Mouse (Mus musculus): Measurements from ENCODE around the gene Irx1. TPM values are rescaled to one million over a fixed set of nuclear protein-coding genes. Genes with fewer than 3 reads are reported as not detected.

Gene Irx1
- polyA plus RNA-seq, 1 experiment = not detected

DNA sequence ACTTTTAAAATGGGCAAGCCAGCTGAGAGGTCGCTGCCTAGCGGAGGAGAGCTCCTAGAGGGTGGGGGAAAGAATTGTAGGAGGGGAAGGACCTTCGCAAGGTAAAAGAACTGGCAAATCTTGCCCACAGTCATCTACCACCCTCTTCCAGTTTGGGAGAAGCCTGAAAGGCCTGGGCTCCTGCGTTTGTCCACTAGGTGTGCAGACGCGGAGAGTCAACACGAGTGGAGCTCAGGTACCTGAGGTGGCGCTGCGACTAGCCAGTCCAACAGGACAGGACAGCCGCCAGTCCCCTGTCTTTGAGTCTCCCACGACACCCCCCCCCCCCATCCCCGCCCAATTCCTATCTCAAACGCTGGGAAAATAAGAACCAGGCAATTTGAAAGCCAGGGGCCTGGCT, 843 bp upstream of the Irx1 start:
- TF ChIP-seq CTCF (IDR thresholded peaks at IDR 0.05; ENCODE audit: extremely low read depth, insufficient read length, insufficient replicate concordance, low read depth, low read length) = no peak
- TF ChIP-seq POLR2A (IDR thresholded peaks at IDR 0.05; ENCODE audit: low read depth, low read length) = no peak
- Histone ChIP-seq H3K4me1 (ENCODE audit: control insufficient read depth, insufficient read depth, insufficient read length, low read length) (peaks cover 2% of the 10 kb centered on the region; the same call in 1 of the 2 replicates), H3K36me3 (ENCODE audit: control insufficient read depth, insufficient read depth, low read length) (no peaks in the 10 kb centered on the region), H3K4me3 (ENCODE audit: low read depth, low read length) (no peak overlapping the region), H3K27me3 (ENCODE audit: control insufficient read depth, insufficient read depth, low read length) (peaks cover 53% of the 10 kb centered on the region), H3K27ac (ENCODE audit: insufficient read depth, low read depth, low read length) (no peak overlapping the region)
- 3% methylated on average over 13 of the region's 13 CpGs for WGBS

DNA sequence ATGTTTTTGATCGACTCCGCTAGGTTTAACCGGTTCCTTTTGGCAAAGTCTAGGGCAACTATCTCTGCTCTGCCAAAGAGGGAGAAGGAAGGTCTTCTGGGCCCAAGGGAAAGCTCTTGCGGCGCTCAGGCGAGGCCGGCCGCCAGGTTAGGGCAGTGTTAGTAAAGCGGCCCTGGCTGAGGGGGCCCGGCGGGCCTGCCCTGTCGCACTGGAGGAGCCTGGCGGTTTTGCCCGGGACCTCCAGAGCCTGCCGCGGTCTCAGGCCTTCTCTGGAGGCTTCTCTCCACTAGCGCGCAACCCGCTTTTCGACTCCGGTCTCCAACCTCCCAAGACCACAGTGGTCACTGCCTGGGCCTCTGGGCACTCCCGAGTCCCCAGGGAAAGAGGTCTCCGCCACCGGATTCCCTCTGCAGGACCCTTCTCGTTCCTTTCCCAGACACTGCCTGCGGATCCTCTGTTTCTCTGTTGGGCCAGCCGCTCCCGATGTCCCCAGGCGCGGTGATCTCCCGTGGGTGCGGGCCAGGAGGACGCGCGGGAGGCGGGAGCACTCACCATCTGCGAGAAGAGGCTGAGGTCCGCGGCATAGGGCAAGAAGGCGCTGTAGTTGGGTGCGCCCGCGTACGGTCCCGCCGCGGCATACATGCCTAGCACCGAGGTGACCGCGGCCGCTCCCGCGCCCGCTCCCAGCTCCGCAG, 715 bp downstream of the Irx1 start:
- Histone ChIP-seq H3K4me3 (ENCODE audit: low read depth, low read length) (no peak overlapping the region), H3K4me1 (ENCODE audit: control insufficient read depth, insufficient read depth, insufficient read length, low read length) (peaks cover 2% of the 10 kb centered on the region; the same call in 1 of the 2 replicates), H3K36me3 (ENCODE audit: control insufficient read depth, insufficient read depth, low read length) (no peaks in the 10 kb centered on the region), H3K27me3 (ENCODE audit: control insufficient read depth, insufficient read depth, low read length) (peaks cover 54% of the 10 kb centered on the region), H3K27ac (ENCODE audit: insufficient read depth, low read depth, low read length) (no peak overlapping the region)
- WGBS = 3% methylated on average over 55 of the region's 55 CpGs
- TF ChIP-seq CTCF (IDR thresholded peaks at IDR 0.05; ENCODE audit: extremely low read depth, insufficient read length, insufficient replicate concordance, low read depth, low read length) (no peak), POLR2A (IDR thresholded peaks at IDR 0.05; ENCODE audit: low read depth, low read length) (no peak)

DNA sequence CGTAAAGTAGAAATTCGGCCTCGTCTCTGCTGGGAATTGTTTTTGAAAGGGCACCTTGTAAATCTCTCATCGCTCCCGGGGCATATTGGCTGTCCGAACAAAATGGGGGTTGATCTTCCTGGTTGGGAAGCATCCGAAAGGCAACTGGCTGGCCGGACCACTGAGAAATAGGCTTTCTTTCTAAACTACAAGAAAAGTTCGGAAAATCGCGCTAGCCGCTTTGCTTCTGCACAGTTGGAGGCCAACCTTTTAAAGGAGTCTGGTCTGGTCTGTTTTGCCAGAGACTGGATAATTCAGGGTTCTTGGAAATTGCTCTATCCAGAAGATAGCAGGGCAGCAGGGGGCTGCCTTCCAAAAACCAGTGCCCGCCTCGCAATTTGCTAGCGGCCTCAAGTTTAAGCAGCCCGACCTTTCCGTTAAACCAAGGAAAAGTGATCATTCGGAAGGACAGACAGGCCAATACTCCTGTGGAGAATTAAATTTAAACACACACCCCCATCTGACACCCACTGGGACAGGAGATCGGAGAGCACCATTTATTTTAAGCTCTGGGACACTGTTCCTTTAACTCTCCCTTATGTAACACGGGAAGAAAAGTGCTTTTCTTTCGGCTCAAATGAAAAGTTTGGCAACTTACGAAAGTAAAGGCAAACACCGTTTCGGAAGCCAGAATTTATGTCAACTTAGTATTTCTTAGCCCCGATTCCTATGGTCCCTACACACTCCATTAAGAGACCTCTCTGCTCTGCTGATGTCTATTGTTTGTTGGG, 1.4 kb downstream of the Irx1 start:
- peaks cover 50% of the 10 kb centered on the region for H3K27me3 ChIP-seq (ENCODE audit: control insufficient read depth, insufficient read depth, low read length)
- H3K27ac ChIP-seq (ENCODE audit: insufficient read depth, low read depth, low read length) = no peak overlapping the region

DNA sequence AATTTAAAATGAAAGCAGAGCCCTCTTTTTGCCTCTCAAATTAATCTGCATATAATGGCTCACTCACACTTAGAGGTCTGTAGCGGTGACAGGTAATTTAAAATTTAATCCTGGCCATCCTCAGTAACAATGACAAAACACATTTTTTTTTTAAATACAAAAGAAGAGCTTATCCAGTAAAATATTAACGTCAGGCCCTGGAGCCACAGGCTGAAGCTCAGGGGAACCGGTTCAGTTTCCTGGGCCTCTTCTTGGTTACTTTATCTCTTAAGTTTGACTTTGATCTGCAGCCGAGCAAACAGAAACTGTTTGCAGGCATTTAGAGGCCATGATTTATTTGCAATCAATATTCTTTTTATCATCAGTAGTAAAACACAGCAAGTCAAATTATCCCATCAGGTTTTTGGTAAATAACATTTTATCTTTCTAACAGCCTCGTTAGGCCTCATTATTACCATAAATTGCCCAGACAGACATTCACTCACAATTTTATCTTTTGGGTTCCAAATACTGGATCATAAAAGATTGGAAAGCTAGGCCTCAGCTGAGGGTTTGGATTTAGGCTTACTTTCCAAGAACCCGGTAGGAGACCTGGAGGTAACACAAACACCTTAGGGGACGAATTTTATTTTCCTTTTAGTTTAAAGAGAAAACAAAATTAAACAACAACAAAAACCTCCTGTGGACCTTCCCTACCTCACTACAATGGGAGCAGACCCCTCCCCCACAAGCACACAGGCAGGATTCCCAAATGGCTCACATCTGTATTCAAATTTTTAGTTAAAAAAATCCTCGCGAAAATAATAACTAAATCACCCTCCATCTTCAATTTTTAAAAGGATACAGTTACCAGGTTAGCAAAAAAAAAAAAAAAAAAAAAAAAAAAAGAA, 2.4 kb downstream of the Irx1 start:
- Histone ChIP-seq H3K36me3 (ENCODE audit: control insufficient read depth, insufficient read depth, low read length) (no peaks in the 10 kb centered on the region), H3K27ac (ENCODE audit: insufficient read depth, low read depth, low read length) (no peak overlapping the region), H3K4me1 (ENCODE audit: control insufficient read depth, insufficient read depth, insufficient read length, low read length) (peaks cover 2% of the 10 kb centered on the region; the same call in 1 of the 2 replicates), H3K27me3 (ENCODE audit: control insufficient read depth, insufficient read depth, low read length) (peaks cover 55% of the 10 kb centered on the region), H3K4me3 (ENCODE audit: low read depth, low read length) (no peak overlapping the region)
- TF ChIP-seq CTCF (IDR thresholded peaks at IDR 0.05; ENCODE audit: extremely low read depth, insufficient read length, insufficient replicate concordance, low read depth, low read length) = no peak
- no peak for TF ChIP-seq POLR2A (IDR thresholded peaks at IDR 0.05; ENCODE audit: low read depth, low read length)
- WGBS = 10% methylated on average over 9 of the region's 9 CpGs

More for the DNA sequence above, 1.4 kb downstream of the Irx1 start:
- no peak overlapping the region for H3K4me3 ChIP-seq (ENCODE audit: low read depth, low read length)
- peaks cover 2% of the 10 kb centered on the region; the same call in 1 of the 2 replicates for H3K4me1 ChIP-seq (ENCODE audit: control insufficient read depth, insufficient read depth, insufficient read length, low read length)
- H3K36me3 ChIP-seq (ENCODE audit: control insufficient read depth, insufficient read depth, low read length) = no peaks in the 10 kb centered on the region
- TF ChIP-seq POLR2A (IDR thresholded peaks at IDR 0.05; ENCODE audit: low read depth, low read length) = no peak
- no peak for TF ChIP-seq CTCF (IDR thresholded peaks at IDR 0.05; ENCODE audit: extremely low read depth, insufficient read length, insufficient replicate concordance, low read depth, low read length)
- 6% methylated on average over 25 of the region's 25 CpGs for WGBS

DNA sequence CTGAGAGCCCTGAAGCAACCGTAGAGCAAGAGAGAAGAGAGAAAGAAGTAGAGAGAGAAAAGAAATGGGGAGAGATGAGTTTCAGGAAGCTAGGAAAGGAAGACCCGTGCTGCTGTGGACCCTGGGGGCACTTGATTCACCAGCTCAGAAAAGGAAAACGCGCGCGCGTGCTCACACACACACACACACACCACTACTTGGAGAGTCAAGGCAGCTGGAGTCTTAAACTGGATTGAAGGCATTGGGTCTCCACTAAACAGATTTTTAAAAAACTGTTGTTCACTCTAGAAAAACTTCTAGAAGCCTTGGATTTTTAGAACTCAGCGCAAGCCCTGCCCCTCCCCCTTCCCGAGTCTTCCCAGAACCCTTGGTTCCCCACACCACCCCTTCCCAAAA, 3.2 kb downstream of the Irx1 start:
- Histone ChIP-seq H3K27me3 (ENCODE audit: control insufficient read depth, insufficient read depth, low read length) (peaks cover 55% of the 10 kb centered on the region), H3K36me3 (ENCODE audit: control insufficient read depth, insufficient read depth, low read length) (no peaks in the 10 kb centered on the region), H3K4me3 (ENCODE audit: low read depth, low read length) (no peak overlapping the region), H3K4me1 (ENCODE audit: control insufficient read depth, insufficient read depth, insufficient read length, low read length) (peaks cover 2% of the 10 kb centered on the region; the same call in 1 of the 2 replicates), H3K27ac (ENCODE audit: insufficient read depth, low read depth, low read length) (no peak overlapping the region)
- WGBS = 12% methylated on average over 9 of the region's 9 CpGs
- TF ChIP-seq CTCF (IDR thresholded peaks at IDR 0.05; ENCODE audit: extremely low read depth, insufficient read length, insufficient replicate concordance, low read depth, low read length) (no peak), POLR2A (IDR thresholded peaks at IDR 0.05; ENCODE audit: low read depth, low read length) (no peak)

- 14% methylated on average over 76 of the region's 76 CpGs for WGBS
- Histone ChIP-seq H3K36me3 (ENCODE audit: control insufficient read depth, insufficient read depth, low read length) (no peaks in the 10 kb centered on the region), H3K4me3 (ENCODE audit: low read depth, low read length) (no peak overlapping the region), H3K4me1 (ENCODE audit: control insufficient read depth, insufficient read depth, insufficient read length, low read length) (peaks cover 2% of the 10 kb centered on the region; the same call in 1 of the 2 replicates), H3K27me3 (ENCODE audit: control insufficient read depth, insufficient read depth, low read length) (peaks cover 52% of the 10 kb centered on the region), H3K27ac (ENCODE audit: insufficient read depth, low read depth, low read length) (no peak overlapping the region)
- TF ChIP-seq CTCF (IDR thresholded peaks at IDR 0.05; ENCODE audit: extremely low read depth, insufficient read length, insufficient replicate concordance, low read depth, low read length) (no peak), POLR2A (IDR thresholded peaks at IDR 0.05; ENCODE audit: low read depth, low read length) (no peak)
Observed at GRCm38 (mm10) chr13:71959361-71960276, 3.9 kb downstream of the Irx1 start.
